Mouse (Mus musculus) adrenal gland, postnatal 10 days (tissue): Measurements from ENCODE around the gene Ccdc88a. TPM values are rescaled to one million over a fixed set of nuclear protein-coding genes. Genes with fewer than 3 reads are reported as not detected.
"Not testable (repeated sequence)": the region's sequence is repeated elsewhere in the genome, so short reads cannot be mapped to it uniquely, and the experiment has no call there.

Source experiments
- DNase-seq: peaks from one replicate; pipeline ENCODE4 v3.0.0; 2021; ENCODE audit warnings: mixed read lengths
- total RNA-seq, 2 experiments: library from RNA; stranded (reverse); gene quantifications; 2 replicates each; pipeline ENCODE4 v1.2.3; 2021

Gene Ccdc88a
- total RNA-seq, 2 experiments from 2014 or later: 18.9 to 26.0 TPM

- DNase-seq: no peak
These were observed 75.3 kb downstream of the Ccdc88a start for GRCm38 (mm10) chr11:29448741-29449140.

GRCm38 (mm10) chr11:29474676-29475075, 101.2 kb downstream of the Ccdc88a start:
- no peak for DNase-seq

GRCm38 (mm10) chr11:29493135-29493534, 119.7 kb downstream of the Ccdc88a start:
- no peak for DNase-seq

- no peak for DNase-seq
These were observed 123.5 kb downstream of the Ccdc88a start for GRCm38 (mm10) chr11:29496962-29497361.

GRCm38 (mm10) chr11:29503948-29504893, 130.8 kb downstream of the Ccdc88a start:
- DNase-seq: no peak

- DNase-seq: no peak
These were observed 131.6 kb downstream of the Ccdc88a start for GRCm38 (mm10) chr11:29504899-29505625.

- no peak for DNase-seq
These were observed 136.0 kb downstream of the Ccdc88a start for GRCm38 (mm10) chr11:29509421-29509820.

GRCm38 (mm10) chr11:29512818-29513535, 139.5 kb downstream of the Ccdc88a start:
- no peak for DNase-seq

GRCm38 (mm10) chr11:29514325-29514681, 140.8 kb downstream of the Ccdc88a start:
- DNase-seq: no peak

GRCm38 (mm10) chr11:29514682-29515412, 141.4 kb downstream of the Ccdc88a start, which contains the start of gene Prorsd1:
Prorsd1 (minus strand) TSS chr11:29515033.
- peak; percentile 94 for DNase-seq

GRCm38 (mm10) chr11:29525988-29526794, 152.7 kb downstream of the Ccdc88a start, which contains the start of gene Mtif2:
Mtif2 (plus strand) TSS chr11:29526408.
- peak; percentile 91 for DNase-seq

GRCm38 (mm10) chr11:29538201-29538600, 164.7 kb downstream of the Ccdc88a start:
- no peak for DNase-seq

- DNase-seq: no peak
These were observed 170.9 kb downstream of the Ccdc88a start for GRCm38 (mm10) chr11:29544225-29544945.

GRCm38 (mm10) chr11:29545150-29545752, 171.8 kb downstream of the Ccdc88a start:
- DNase-seq: not testable (repeated sequence)

- DNase-seq: not testable (repeated sequence)
These were observed 172.8 kb downstream of the Ccdc88a start for GRCm38 (mm10) chr11:29546297-29546696.

- no peak for DNase-seq
These were observed 173.3 kb downstream of the Ccdc88a start for GRCm38 (mm10) chr11:29546762-29547161.

- no peak for DNase-seq
These were observed 173.8 kb downstream of the Ccdc88a start for GRCm38 (mm10) chr11:29547249-29547751.

GRCm38 (mm10) chr11:29547752-29548503, 174.5 kb downstream of the Ccdc88a start, which contains the start of the genes Clhc1 and Rps27a:
Clhc1 (plus strand) TSS chr11:29547950.
Rps27a (minus strand) TSS chr11:29548109.
- DNase-seq: peak; percentile 98
